ENCODE assay signal across 14 mouse cellular contexts in genomic region chr7:80843910-80844640, GRCm38 (mm10).
"Had no signal": no experiment of that assay in that cellular context is flagged by ENCODE, and none has a peak within 500 bp of the region (broad histone marks: within the 10 kb centered on the region; RNA-seq: fewer than 3 reads in every experiment).

No protein-coding gene starts in this region.

- ATAC-seq: midbrain, embryonic 13.5 days had no signal

- H3K9ac ChIP-seq: kidney, embryonic 15.5 days; liver, embryonic 13.5 days; midbrain, embryonic 13.5 days had no signal

- H3K27ac ChIP-seq: kidney, embryonic 15.5 days; left cerebral cortex, adult 2 months; liver, embryonic 13.5 days; midbrain, embryonic 13.5 days had no signal

- H3K9me3 ChIP-seq: kidney, embryonic 15.5 days; liver, embryonic 13.5 days; midbrain, embryonic 13.5 days had no signal

- H3K4me3 ChIP-seq: kidney, embryonic 15.5 days; left cerebral cortex, adult 2 months; liver, embryonic 13.5 days; midbrain, embryonic 13.5 days had no signal

- H3K27me3 ChIP-seq: kidney, embryonic 15.5 days; liver, embryonic 13.5 days; midbrain, embryonic 13.5 days had no signal

- H3K4me1 ChIP-seq: midbrain, embryonic 13.5 days had no signal

- H3K4me2 ChIP-seq: kidney, embryonic 15.5 days; liver, embryonic 13.5 days; midbrain, embryonic 13.5 days had no signal

- DNase-seq: kidney, adult 8-10 months; kidney, postnatal 10 days; kidney, postnatal 36 days; layer of hippocampus, postnatal 36 days; liver, embryonic 13.5 days; lung, adult 2 months; lung, postnatal 14 days; lung, postnatal 4 days; retina, postnatal 1 day; thymus, adult 18-20 months; thymus, postnatal 36 days had no signal

- H3K36me3 ChIP-seq: kidney, embryonic 15.5 days; liver, embryonic 13.5 days; midbrain, embryonic 13.5 days had no signal
